Mouse (Mus musculus): ENCODE results near the gene Grap2. TPM values are rescaled to one million over a fixed set of nuclear protein-coding genes. Genes with fewer than 3 reads are reported as not detected.
A peak's percentile ranks its signal among the peaks of the same experiment; 100 is the strongest.

The Grap2 gene
- 0.32 and 0.37 TPM in 2 replicates for polyA plus RNA-seq (2014; fragmentation: Nextera tagmentation; extraction: Ambion mirVana)

DNA sequence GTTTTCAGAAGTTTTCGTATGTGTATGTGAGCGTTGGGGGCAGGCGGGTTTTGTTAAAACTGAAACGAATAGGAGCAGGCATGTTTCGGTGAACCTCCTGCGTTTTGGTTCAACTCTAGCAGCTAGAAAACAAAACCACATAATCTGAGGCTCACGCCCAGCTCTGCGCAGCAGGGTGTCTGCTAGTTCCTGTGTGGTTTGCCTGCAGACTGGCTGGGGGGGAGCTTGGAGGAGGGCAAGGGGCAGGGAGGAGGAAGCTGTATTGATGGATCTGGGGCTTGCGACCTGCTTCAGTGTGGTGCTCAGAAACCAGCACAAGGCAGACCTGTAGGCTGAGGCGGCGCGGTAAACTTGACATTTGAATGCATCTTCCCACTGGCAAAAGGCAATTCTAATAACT lies at the start of gene Grap2:
Grap2 (plus strand) TSS at position 304 of the 400 bp plus-strand sequence.
- no peaks in the 10 kb centered on the region for H3K27me3 ChIP-seq (ENCODE audit: control insufficient read depth, insufficient read depth, low read length)
- no peak within 1 kb of the TSS for H3K9ac ChIP-seq (replicated peaks; ENCODE audit: low read depth, low read length)
- ATAC-seq (ENCODE audit: low read depth): no peak
- H3K36me3 ChIP-seq (ENCODE audit: control insufficient read depth, insufficient read depth, low read length): no peaks in the 10 kb centered on the region
- H3K27ac ChIP-seq (ENCODE audit: low read depth, low read length): no peak within 1 kb of the TSS
- no peak within 1 kb of the TSS for H3K4me3 ChIP-seq (ENCODE audit: low read depth, low read length)
- H3K9me3 ChIP-seq (ENCODE audit: control insufficient read depth, low read length): no peaks in the 10 kb centered on the region
- H3K4me2 ChIP-seq (ENCODE audit: low read depth, low read length): no peak within 1 kb of the TSS
- 72% methylated on average over 12 of the region's 12 CpGs for WGBS
- no peaks in the 10 kb centered on the region for H3K4me1 ChIP-seq (ENCODE audit: control insufficient read depth, insufficient read depth, low read length)

DNA sequence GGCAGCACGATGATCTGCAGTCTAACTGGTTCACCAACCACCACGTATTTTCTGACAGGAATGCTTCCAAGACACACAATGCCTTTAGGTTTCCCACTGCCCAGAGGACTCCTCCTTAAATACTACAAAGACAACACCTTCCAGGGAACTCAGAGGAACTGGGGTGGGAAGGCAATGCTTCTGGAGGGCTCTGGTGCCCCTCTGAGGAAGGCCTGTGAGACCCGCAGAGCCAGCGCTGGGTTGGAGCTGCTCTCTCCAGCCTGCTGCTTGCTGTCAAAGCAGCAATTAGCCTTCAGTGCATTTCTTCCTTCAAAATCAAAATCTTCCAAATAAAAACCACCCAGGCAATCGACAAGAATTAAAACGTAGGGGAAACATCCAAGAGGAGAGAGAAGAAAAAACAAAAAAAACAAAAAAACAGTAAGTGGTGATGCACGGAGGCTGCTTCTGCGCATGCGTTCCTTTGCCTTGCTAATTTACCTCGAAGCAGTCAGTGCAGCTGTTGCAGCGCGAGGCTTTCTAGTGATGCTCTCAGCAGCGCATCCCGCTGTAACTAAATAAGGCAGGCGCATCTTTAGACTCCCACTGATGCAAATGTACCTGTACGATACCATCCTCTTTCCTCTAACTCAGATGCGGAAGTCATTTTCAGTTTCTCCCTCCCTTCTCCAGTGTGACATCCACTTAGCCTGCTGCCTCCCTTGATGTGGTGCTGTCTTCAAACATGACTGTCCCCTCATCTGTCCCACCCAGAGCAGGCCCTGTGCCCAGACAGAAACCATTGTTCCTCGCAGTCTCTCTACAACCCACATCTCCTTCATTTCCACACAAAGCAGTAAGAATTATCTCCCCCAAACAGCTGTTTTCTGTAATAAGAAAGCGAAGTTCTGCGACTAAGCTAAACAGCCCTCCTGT lies 42.2 kb upstream of the Grap2 start:
- Histone ChIP-seq H3K4me3 (ENCODE audit: low read depth, low read length) (no peak overlapping the region), H3K36me3 (ENCODE audit: control insufficient read depth, insufficient read depth, low read length) (no peaks in the 10 kb centered on the region), H3K4me2 (ENCODE audit: low read depth, low read length) (peak overlapping the region; percentile 9; the same call in 1 of the 2 replicates), H3K9me3 (ENCODE audit: control insufficient read depth, low read length) (no peaks in the 10 kb centered on the region), H3K4me1 (ENCODE audit: control insufficient read depth, insufficient read depth, low read length) (no peaks in the 10 kb centered on the region), H3K9ac (replicated peaks; ENCODE audit: low read depth, low read length) (no peak overlapping the region), H3K27me3 (ENCODE audit: control insufficient read depth, insufficient read depth, low read length) (no peaks in the 10 kb centered on the region), H3K27ac (ENCODE audit: low read depth, low read length) (no peak overlapping the region)
- 37% methylated on average over 20 of the region's 20 CpGs for WGBS
- ATAC-seq (ENCODE audit: low read depth): no peak

DNA sequence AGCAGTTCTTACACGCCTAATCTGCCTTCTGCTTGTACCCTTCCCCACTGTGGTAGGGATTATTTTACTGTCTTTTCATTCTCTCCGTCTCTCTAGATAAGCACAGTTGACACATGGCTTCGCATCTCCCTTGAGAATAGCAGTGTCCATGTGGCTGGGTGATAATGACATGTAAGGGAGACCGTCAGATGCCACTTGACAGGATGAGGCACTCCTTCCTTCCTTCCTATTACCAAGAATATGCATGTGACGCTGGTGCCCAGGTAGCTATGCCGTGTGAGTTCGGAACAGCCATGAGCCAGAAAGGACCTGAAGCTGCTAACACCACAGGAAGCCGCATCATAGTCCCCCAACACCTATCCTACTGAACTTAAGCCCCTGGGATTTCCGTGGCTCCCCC lies 41.4 kb upstream of the Grap2 start:
- H3K9ac ChIP-seq (replicated peaks; ENCODE audit: low read depth, low read length): no peak overlapping the region
- no peaks in the 10 kb centered on the region for H3K4me1 ChIP-seq (ENCODE audit: control insufficient read depth, insufficient read depth, low read length)
- no peaks in the 10 kb centered on the region for H3K9me3 ChIP-seq (ENCODE audit: control insufficient read depth, low read length)
- no peaks in the 10 kb centered on the region for H3K27me3 ChIP-seq (ENCODE audit: control insufficient read depth, insufficient read depth, low read length)
- no peak overlapping the region for H3K27ac ChIP-seq (ENCODE audit: low read depth, low read length)
- ATAC-seq (ENCODE audit: low read depth): no peak
- no peaks in the 10 kb centered on the region for H3K36me3 ChIP-seq (ENCODE audit: control insufficient read depth, insufficient read depth, low read length)
- WGBS: 78% methylated on average over 9 of the region's 9 CpGs
- H3K4me3 ChIP-seq (ENCODE audit: low read depth, low read length): no peak overlapping the region
- H3K4me2 ChIP-seq (ENCODE audit: low read depth, low read length): no peak overlapping the region

- no peak for ATAC-seq (ENCODE audit: low read depth)
- H3K4me2 ChIP-seq (ENCODE audit: low read depth, low read length): no peak overlapping the region
Observed at GRCm38 (mm10) chr15:80532281-80533072, 39.9 kb upstream of the Grap2 start.

DNA sequence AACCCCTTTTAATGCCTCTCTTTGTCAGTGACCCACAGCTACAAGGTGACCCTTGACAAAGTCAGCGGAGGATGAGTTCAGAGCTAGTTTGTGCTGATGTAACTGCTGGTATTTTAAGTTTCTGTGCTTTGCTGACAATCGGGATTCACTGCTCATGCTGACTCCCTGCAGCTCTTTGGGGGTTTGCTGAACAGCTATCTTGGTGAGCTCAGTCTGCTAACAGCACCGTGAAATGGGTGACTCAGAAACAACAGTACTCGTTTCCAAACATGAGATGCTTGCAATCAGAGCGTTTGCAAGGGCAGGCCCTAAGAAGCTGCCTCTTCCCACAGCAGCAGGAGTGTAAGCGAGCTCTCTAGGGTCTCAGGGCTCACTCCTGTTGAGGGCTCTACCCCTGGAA lies 39.1 kb upstream of the Grap2 start:
- H3K4me1 ChIP-seq (ENCODE audit: control insufficient read depth, insufficient read depth, low read length): no peaks in the 10 kb centered on the region
- no peaks in the 10 kb centered on the region for H3K27me3 ChIP-seq (ENCODE audit: control insufficient read depth, insufficient read depth, low read length)
- no peak for ATAC-seq (ENCODE audit: low read depth)
- H3K27ac ChIP-seq (ENCODE audit: low read depth, low read length): no peak overlapping the region
- no peaks in the 10 kb centered on the region for H3K9me3 ChIP-seq (ENCODE audit: control insufficient read depth, low read length)
- WGBS: 54% methylated on average over 6 of the region's 6 CpGs
- no peak overlapping the region for H3K4me2 ChIP-seq (ENCODE audit: low read depth, low read length)
- H3K4me3 ChIP-seq (ENCODE audit: low read depth, low read length): no peak overlapping the region
- no peak overlapping the region for H3K9ac ChIP-seq (replicated peaks; ENCODE audit: low read depth, low read length)
- H3K36me3 ChIP-seq (ENCODE audit: control insufficient read depth, insufficient read depth, low read length): no peaks in the 10 kb centered on the region

More at GRCm38 (mm10) chr15:80532281-80533072, 39.9 kb upstream of the Grap2 start:
- Histone ChIP-seq H3K4me1 (ENCODE audit: control insufficient read depth, insufficient read depth, low read length) (no peaks in the 10 kb centered on the region), H3K9ac (replicated peaks; ENCODE audit: low read depth, low read length) (no peak overlapping the region), H3K36me3 (ENCODE audit: control insufficient read depth, insufficient read depth, low read length) (no peaks in the 10 kb centered on the region), H3K4me3 (ENCODE audit: low read depth, low read length) (no peak overlapping the region), H3K9me3 (ENCODE audit: control insufficient read depth, low read length) (no peaks in the 10 kb centered on the region), H3K27me3 (ENCODE audit: control insufficient read depth, insufficient read depth, low read length) (no peaks in the 10 kb centered on the region), H3K27ac (ENCODE audit: low read depth, low read length) (no peak overlapping the region)
- WGBS: 86% methylated on average over 8 of the region's 8 CpGs

- ATAC-seq (ENCODE audit: low read depth): no peak
- WGBS: 78% methylated on average over 2 of the region's 2 CpGs
- Histone ChIP-seq H3K27me3 (ENCODE audit: control insufficient read depth, insufficient read depth, low read length) (no peaks in the 10 kb centered on the region), H3K36me3 (ENCODE audit: control insufficient read depth, insufficient read depth, low read length) (no peaks in the 10 kb centered on the region), H3K9me3 (ENCODE audit: control insufficient read depth, low read length) (no peaks in the 10 kb centered on the region), H3K27ac (ENCODE audit: low read depth, low read length) (no peak overlapping the region), H3K4me1 (ENCODE audit: control insufficient read depth, insufficient read depth, low read length) (no peaks in the 10 kb centered on the region), H3K4me2 (ENCODE audit: low read depth, low read length) (no peak overlapping the region), H3K9ac (replicated peaks; ENCODE audit: low read depth, low read length) (no peak overlapping the region), H3K4me3 (ENCODE audit: low read depth, low read length) (no peak overlapping the region)
Observed at GRCm38 (mm10) chr15:80536051-80536450, 36.3 kb upstream of the Grap2 start.

- no peaks in the 10 kb centered on the region for H3K9me3 ChIP-seq (ENCODE audit: control insufficient read depth, low read length)
- no peak for ATAC-seq (ENCODE audit: low read depth)
- H3K4me2 ChIP-seq (ENCODE audit: low read depth, low read length): no peak overlapping the region
- H3K9ac ChIP-seq (replicated peaks; ENCODE audit: low read depth, low read length): no peak overlapping the region
- no peaks in the 10 kb centered on the region for H3K27me3 ChIP-seq (ENCODE audit: control insufficient read depth, insufficient read depth, low read length)
- H3K4me1 ChIP-seq (ENCODE audit: control insufficient read depth, insufficient read depth, low read length): no peaks in the 10 kb centered on the region
- no peak overlapping the region for H3K27ac ChIP-seq (ENCODE audit: low read depth, low read length)
- H3K4me3 ChIP-seq (ENCODE audit: low read depth, low read length): no peak overlapping the region
- H3K36me3 ChIP-seq (ENCODE audit: control insufficient read depth, insufficient read depth, low read length): no peaks in the 10 kb centered on the region
- WGBS: 94% methylated on average over 2 of the region's 2 CpGs
Observed at GRCm38 (mm10) chr15:80538075-80538474, 34.3 kb upstream of the Grap2 start.

DNA sequence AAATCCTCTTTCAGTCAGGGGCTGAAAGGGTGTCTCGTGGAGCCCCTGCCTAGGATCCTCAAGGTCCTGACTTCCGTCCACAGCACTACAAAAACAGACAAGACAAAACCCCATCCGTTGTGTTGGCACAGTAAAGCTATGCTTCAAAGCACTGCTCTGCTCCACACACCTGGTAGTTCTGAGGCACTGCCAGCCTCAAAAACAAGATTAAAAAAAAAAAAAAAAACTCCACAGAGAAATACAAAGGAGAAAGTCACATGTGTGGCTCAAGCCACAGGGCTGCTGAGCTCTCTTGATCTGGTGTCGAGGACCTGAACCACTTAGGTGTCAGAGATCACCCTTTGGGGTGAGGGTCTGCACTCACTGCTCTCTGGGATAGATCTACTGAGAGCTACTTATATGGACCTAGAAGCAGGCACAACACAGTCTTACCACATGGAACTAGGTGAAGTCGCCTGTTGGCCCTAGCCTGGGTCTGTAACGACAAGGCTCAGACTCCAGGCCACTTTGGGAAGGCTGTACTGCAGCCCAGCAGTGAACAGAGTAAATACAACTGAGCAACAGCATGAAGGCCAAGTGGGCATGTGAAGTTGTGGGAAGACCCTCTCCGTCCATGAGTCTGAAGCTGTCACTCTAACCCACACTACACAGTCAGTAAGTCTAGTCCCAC lies 33.6 kb upstream of the Grap2 start:
- Histone ChIP-seq H3K9ac (replicated peaks; ENCODE audit: low read depth, low read length) (no peak overlapping the region), H3K9me3 (ENCODE audit: control insufficient read depth, low read length) (no peaks in the 10 kb centered on the region), H3K4me2 (ENCODE audit: low read depth, low read length) (no peak overlapping the region), H3K27me3 (ENCODE audit: control insufficient read depth, insufficient read depth, low read length) (no peaks in the 10 kb centered on the region), H3K36me3 (ENCODE audit: control insufficient read depth, insufficient read depth, low read length) (no peaks in the 10 kb centered on the region), H3K4me1 (ENCODE audit: control insufficient read depth, insufficient read depth, low read length) (no peaks in the 10 kb centered on the region), H3K4me3 (ENCODE audit: low read depth, low read length) (no peak overlapping the region), H3K27ac (ENCODE audit: low read depth, low read length) (no peak overlapping the region)
- WGBS: 91% methylated on average over 7 of the region's 7 CpGs
- ATAC-seq (ENCODE audit: low read depth): no peak

Data from neural tube, embryonic 14.5 days (tissue).